21 mouse cellular contexts compared by ENCODE assay signal in genomic region chr16:11729815-11730214, GRCm38 (mm10).
"Had no signal": no experiment of that assay in that cellular context is flagged by ENCODE, and none has a peak within 500 bp of the region (broad histone marks: within the 10 kb centered on the region; RNA-seq: fewer than 3 reads in every experiment).

No protein-coding gene starts in this region.

- H3K27me3 ChIP-seq: midbrain, embryonic 12.5 days; neural tube, embryonic 13.5 days; neural tube, embryonic 15.5 days; stomach, embryonic 15.5 days had no signal

- H3K4me3 ChIP-seq: megakaryocyte, embryonic 14.5 days; midbrain, embryonic 12.5 days; neural tube, embryonic 13.5 days; neural tube, embryonic 15.5 days; stomach, embryonic 15.5 days had no signal

- H3K4me2 ChIP-seq: lung, embryonic 14.5 days; midbrain, embryonic 12.5 days; neural tube, embryonic 13.5 days; neural tube, embryonic 15.5 days; stomach, embryonic 15.5 days had no signal

- H3K9me3 ChIP-seq: midbrain, embryonic 12.5 days; neural tube, embryonic 13.5 days; neural tube, embryonic 15.5 days; stomach, embryonic 15.5 days had no signal

- DNase-seq: lung, adult 18-20 months; lung, embryonic 14.5 days; lung, postnatal 14 days; lung, postnatal 36 days; midbrain, embryonic 14.5 days; retina, postnatal 1 day; right cerebral cortex, adult 18-20 months; right cerebral cortex, postnatal 25 days; right cerebral cortex, postnatal 4 days; thymus, adult 2 months; thymus, postnatal 25 days; thymus, postnatal 4 days had no signal

- H3K27ac ChIP-seq: liver, embryonic 14.5 days; macrophage; midbrain, embryonic 12.5 days; neural tube, embryonic 13.5 days; neural tube, embryonic 15.5 days; stomach, embryonic 15.5 days; stomach, postnatal 0 days had no signal

- H3K9ac ChIP-seq: liver, embryonic 14.5 days; lung, embryonic 14.5 days; midbrain, embryonic 12.5 days; neural tube, embryonic 13.5 days; neural tube, embryonic 15.5 days; stomach, embryonic 15.5 days had no signal

- H3K36me3 ChIP-seq: midbrain, embryonic 12.5 days; neural tube, embryonic 13.5 days; neural tube, embryonic 15.5 days; stomach, embryonic 15.5 days had no signal

- H3K4me1 ChIP-seq: midbrain, embryonic 12.5 days; neural tube, embryonic 13.5 days; neural tube, embryonic 15.5 days; stomach, embryonic 15.5 days had no signal

- ATAC-seq: midbrain, embryonic 16.5 days had no signal
